Mouse (Mus musculus) thymus, postnatal 25 days (tissue): ENCODE measurements around the gene Ostf1.
"Not testable (repeated sequence)": the region's sequence is repeated elsewhere in the genome, so short reads cannot be mapped to it uniquely, and the experiment has no call there.

Experiments
- DNase-seq: peaks from one replicate; pipeline ENCODE4 v3.0.0; 2022

The Ostf1 gene

GRCm38 (mm10) chr19:18596876-18597275 lies 34.7 kb downstream of the Ostf1 start:
- no peak for DNase-seq

GRCm38 (mm10) chr19:18593722-18594121 lies 37.9 kb downstream of the Ostf1 start:
- DNase-seq: no peak

- no peak for DNase-seq
Observed at GRCm38 (mm10) chr19:18592919-18593318, 38.7 kb downstream of the Ostf1 start.

GRCm38 (mm10) chr19:18590942-18591354 lies 40.7 kb downstream of the Ostf1 start:
- DNase-seq: peak; percentile 30

- DNase-seq: no peak
Observed at GRCm38 (mm10) chr19:18590234-18590633, 41.4 kb downstream of the Ostf1 start.

- DNase-seq: no peak
Observed at GRCm38 (mm10) chr19:18589276-18589675, 42.3 kb downstream of the Ostf1 start.

- DNase-seq: not testable (repeated sequence)
Observed at GRCm38 (mm10) chr19:18588801-18589200, 42.8 kb downstream of the Ostf1 start.

GRCm38 (mm10) chr19:18588243-18588642 lies 43.4 kb downstream of the Ostf1 start:
- peak; percentile 18 for DNase-seq

- DNase-seq: no peak
Observed at GRCm38 (mm10) chr19:18587118-18587517, 44.5 kb downstream of the Ostf1 start.

- no peak for DNase-seq
Observed at GRCm38 (mm10) chr19:18584621-18585020, 47.0 kb downstream of the Ostf1 start.

- DNase-seq: no peak
Observed at GRCm38 (mm10) chr19:18583706-18584105, 47.9 kb downstream of the Ostf1 start.

- no peak for DNase-seq
Observed at GRCm38 (mm10) chr19:18582887-18583286, 48.7 kb downstream of the Ostf1 start.

- no peak for DNase-seq
Observed at GRCm38 (mm10) chr19:18582226-18582625, 49.4 kb downstream of the Ostf1 start.

GRCm38 (mm10) chr19:18581046-18581445 lies 50.6 kb downstream of the Ostf1 start:
- no peak for DNase-seq

GRCm38 (mm10) chr19:18579012-18579358 lies 52.6 kb downstream of the Ostf1 start:
- no peak for DNase-seq

- DNase-seq: no peak
Observed at GRCm38 (mm10) chr19:18578216-18579011, 53.2 kb downstream of the Ostf1 start.

GRCm38 (mm10) chr19:18577348-18577747 lies 54.3 kb downstream of the Ostf1 start:
- DNase-seq: no peak

- no peak for DNase-seq
Observed at GRCm38 (mm10) chr19:18575891-18576290, 55.7 kb downstream of the Ostf1 start.

GRCm38 (mm10) chr19:18573907-18574306 lies 57.7 kb downstream of the Ostf1 start:
- no peak for DNase-seq

GRCm38 (mm10) chr19:18573443-18573842 lies 58.2 kb downstream of the Ostf1 start:
- DNase-seq: no peak

GRCm38 (mm10) chr19:18569496-18569895 lies 62.1 kb downstream of the Ostf1 start:
- DNase-seq: no peak

- DNase-seq: no peak
Observed at GRCm38 (mm10) chr19:18568828-18569430, 62.7 kb downstream of the Ostf1 start.

- DNase-seq: no peak
Observed at GRCm38 (mm10) chr19:18567936-18568827, 63.4 kb downstream of the Ostf1 start.

- DNase-seq: no peak
Observed at GRCm38 (mm10) chr19:18567501-18567900, 64.1 kb downstream of the Ostf1 start.
